Mouse (Mus musculus) kidney, postnatal 25 days (tissue): ENCODE measurements at regions not wholly inside any gene's neighbourhood (a gene's known extent, or its start where the extent isn't known, plus 50 kb on each side); places are given as distances from the start of the nearest gene placed in this dataset.

Source experiments
- DNase-seq, 2 experiments: peaks; one replicate each; pipeline ENCODE4 v3.0.0; 2021; ENCODE audit warnings: mixed read lengths in 2 of 2

GRCm38 (mm10) chr1:112947551-112948310 is 1083.0 kb upstream of the Dsel start:
- DNase-seq = peak; percentile 44 to 68
